In genomic region chr11:104318940-104319781, GRCm38 (mm10) we compare ENCODE assay signal across 8 mouse cellular contexts.
DNase-seq lines count a peak whose midpoint lies in the region; ATAC-seq and TF ChIP-seq lines count a peak whose summit lies in the region.

No protein-coding gene starts in this region.

- H3K36me3 ChIP-seq in forebrain, embryonic 13.5 days (ENCODE audit: poor library complexity, severe bottlenecking): peaks cover 5% of the 10 kb centered on the region; the same call in 1 of the 2 replicates
- H3K36me3 ChIP-seq in hindbrain, postnatal 0 days (ENCODE audit: insufficient read depth, low read length): 0 out of 2 replicates have a peak, but pooled peaks cover 5% of the 10 kb centered on the region
- no peaks in the 10 kb centered on the region for H3K36me3 ChIP-seq in lung, embryonic 16.5 days (ENCODE audit: control insufficient read depth, insufficient read depth, low read length)

- peaks cover 17% of the 10 kb centered on the region for H3K4me1 ChIP-seq in forebrain, embryonic 13.5 days
- H3K4me1 ChIP-seq in hindbrain, postnatal 0 days (ENCODE audit: insufficient read depth, low read length): peaks cover 8% of the 10 kb centered on the region; the same call in 1 of the 2 replicates
- peaks cover 5% of the 10 kb centered on the region; the same call in 1 of the 2 replicates for H3K4me1 ChIP-seq in lung, embryonic 16.5 days (replicated peaks; ENCODE audit: control insufficient read depth, insufficient read depth, low read length)

- H3K27me3 ChIP-seq in forebrain, embryonic 13.5 days: 0 out of 2 replicates have a peak, but pooled peaks cover 4% of the 10 kb centered on the region
- H3K27me3 ChIP-seq in hindbrain, postnatal 0 days (ENCODE audit: insufficient read depth, low read length): no peaks in the 10 kb centered on the region
- no peaks in the 10 kb centered on the region for H3K27me3 ChIP-seq in lung, embryonic 16.5 days (ENCODE audit: control insufficient read depth, insufficient read depth, low read depth, low read length)

- H3K9me3 ChIP-seq in forebrain, embryonic 13.5 days (replicated peaks): no peaks in the 10 kb centered on the region
- H3K9me3 ChIP-seq in hindbrain, postnatal 0 days (ENCODE audit: low read length): no peaks in the 10 kb centered on the region
- no peaks in the 10 kb centered on the region for H3K9me3 ChIP-seq in lung, embryonic 16.5 days (ENCODE audit: control insufficient read depth, low read length)

- peak overlapping the region; percentile 36 for H3K4me3 ChIP-seq in forebrain, embryonic 13.5 days
- peak overlapping the region; percentile 24 for H3K4me3 ChIP-seq in hindbrain, postnatal 0 days (ENCODE audit: low read length)
- peak overlapping the region; percentile 55 for H3K4me3 ChIP-seq in lung, embryonic 16.5 days (ENCODE audit: low read length)

- peak; percentile 65 for DNase-seq in left cerebral cortex, postnatal 4 days
- DNase-seq in left cerebral cortex, postnatal 14 days (ENCODE audit: low spot score in 2 of 2): no peak
- DNase-seq in cerebellum, adult 11 months: peak; percentile 41
- DNase-seq in hindbrain, postnatal 0 days (ENCODE audit: low spot score): peak; percentile 69
- DNase-seq in retina, embryonic 14.5 days (ENCODE audit: low spot score): peak; percentile 51
- DNase-seq in right cerebral cortex, adult 2 months (ENCODE audit: low spot score in 2 of 2): no peak

- 1% methylated on average over 24 of the region's 24 CpGs for WGBS in forebrain, embryonic 13.5 days
- 5% methylated on average over 24 of the region's 24 CpGs for WGBS in hindbrain, postnatal 0 days
- WGBS in lung, embryonic 16.5 days: under 1% methylated on average over 24 of the region's 24 CpGs

- peak; percentile 41; the same call in 1 of the 2 replicates for ATAC-seq in forebrain, embryonic 13.5 days
- peak; percentile 50 for ATAC-seq in hindbrain, postnatal 0 days
- peak; percentile 53 for ATAC-seq in lung, embryonic 16.5 days (ENCODE audit: low read depth)

- peak overlapping the region; percentile 64 for H3K9ac ChIP-seq in forebrain, embryonic 13.5 days
- H3K9ac ChIP-seq in hindbrain, postnatal 0 days (replicated peaks; ENCODE audit: low read length): 0 out of 2 replicates have a peak overlapping the region, but pooled peaks have one; percentile 30
- peak overlapping the region; percentile 66 for H3K9ac ChIP-seq in lung, embryonic 16.5 days (ENCODE audit: low read length)

- H3K27ac ChIP-seq in forebrain, embryonic 13.5 days: peak overlapping the region; percentile 40; the same call in 1 of the 2 replicates
- peak overlapping the region; percentile 56 for H3K27ac ChIP-seq in hindbrain, postnatal 0 days
- no peak overlapping the region for H3K27ac ChIP-seq in lung, embryonic 16.5 days (ENCODE audit: low read length)

- peak; percentile 38 for TF ChIP-seq CTCF in hindbrain, postnatal 0 days (IDR thresholded peaks at IDR 0.05; ENCODE audit: low read depth)

- peak overlapping the region; percentile 74 for H3K4me2 ChIP-seq in forebrain, embryonic 13.5 days
- H3K4me2 ChIP-seq in hindbrain, postnatal 0 days (ENCODE audit: low read depth, low read length): peak overlapping the region; percentile 58
- H3K4me2 ChIP-seq in lung, embryonic 16.5 days (ENCODE audit: low read depth, low read length): peak overlapping the region; percentile 82

- intact Hi-C loops in left cerebral cortex, postnatal 4 days (cut with DNase I): loop anchor here (10.0 kb wide), 1 partner anchor 146 kb away; the partner anchor contains the start of gene Kansl1
- intact Hi-C loops in left cerebral cortex, postnatal 14 days (cut with DNase I): loop anchor here (5.0 kb wide), 1 partner anchor 143 kb away; no protein-coding TSS in a partner anchor

Comparison
In these comparisons a context has a peak if more than half of its experiments do, and no peak if none do; other contexts are left out.
1. DNase-seq: peak in left cerebral cortex, postnatal 4 days (single experiment), cerebellum, adult 11 months (single experiment), hindbrain, postnatal 0 days (single experiment) and retina, embryonic 14.5 days (single experiment); none in left cerebral cortex, postnatal 14 days (0 of 2) and right cerebral cortex, adult 2 months (0 of 2).
2. Peak in every context shown above with its lines, with median percentiles within 50 percentile points of each other: ATAC-seq, H3K4me2 ChIP-seq, H3K4me3 ChIP-seq and H3K9ac ChIP-seq.